Comparison of ENCODE assay signal across 11 mouse cellular contexts in genomic region chr4:25011780-25012179, GRCm38 (mm10). TPM values are rescaled to one million over a fixed set of nuclear protein-coding genes. Genes with fewer than 3 reads are reported as not detected.
DNase-seq lines count a peak whose midpoint lies in the region.
"Had no signal": no experiment of that assay in that cellular context is flagged by ENCODE, and none has a peak within 500 bp of the region (broad histone marks: within the 10 kb centered on the region; RNA-seq: fewer than 3 reads in every experiment).

No protein-coding gene starts in this region.

- peak; percentile 40 for DNase-seq in left cerebral cortex, postnatal 4 days
- DNase-seq in left cerebral cortex, adult 8-10 months (ENCODE audit: low spot score in 2 of 2): no peak
- DNase-seq in cerebellum, adult 11-12 months: peak; percentile 42
- peak; percentile 68 to 77 for DNase-seq in cerebellum, postnatal 10 days
- DNase-seq in retina, embryonic 14.5 days (ENCODE audit: low spot score): peak; percentile 14
- DNase-seq in MN1 (ENCODE audit: low spot score): no peak
- DNase-seq in left cerebral cortex, adult 18-20 months (ENCODE audit: low spot score in 2 of 2): no peak
- DNase-seq: heart, postnatal 36 days; kidney, postnatal 10 days; lung, embryonic 14.5 days; thymus, adult 18-20 months had no signal

- intact Hi-C loops in left cerebral cortex, postnatal 4 days (cut with DNase I): no loop called here

RNA-seq across cellular contexts. Expression of gene Gpr63, which starts 45.6 kb away (rescaled TPM):
- total RNA-seq in left cerebral cortex, postnatal 4 days (2021): 10 to 100 TPM; 23.6 to 25.7 TPM
- 10 to 100 TPM; 12.8 to 21.9 (median 16.7) TPM for total RNA-seq in left cerebral cortex, adult 8-10 months (2022)
- 10 to 100 TPM; 16.0 to 17.5 TPM for total RNA-seq in left cerebral cortex, adult 18-20 months (2021)

Comparison
In these comparisons a context has a peak if more than half of its experiments do, and no peak if none do; other contexts are left out.
1. DNase-seq: peak in left cerebral cortex, postnatal 4 days (single experiment), cerebellum, adult 11-12 months (single experiment), cerebellum, postnatal 10 days (2 of 2) and retina, embryonic 14.5 days (single experiment); none in left cerebral cortex, adult 8-10 months (0 of 2), MN1 (single experiment) and left cerebral cortex, adult 18-20 months (0 of 2).